Mouse (Mus musculus) small intestine, adult 2 months (tissue): Measurements from ENCODE around the gene Gm14151.

Source experiments
- CTCF ChIP-seq: fragments of 200-500 bp; IDR thresholded peaks from 2 replicates; pipeline ENCODE4 v1.5.1; 2012; ENCODE audit warnings: low read depth, mild to moderate bottlenecking, control low read depth, inconsistent platforms, low read length, moderate library complexity, mixed read lengths; ENCODE audit not compliant: insufficient replicate concordance, insufficient read length; ENCODE audit errors: extremely low read depth
- POLR2A ChIP-seq: fragments of 200-500 bp; IDR thresholded peaks from 2 replicates; pipeline ENCODE4 v1.6.1; 2012; ENCODE audit warnings: low read depth, mild to moderate bottlenecking, control low read depth, inconsistent platforms, low read length, moderate library complexity

DNA sequence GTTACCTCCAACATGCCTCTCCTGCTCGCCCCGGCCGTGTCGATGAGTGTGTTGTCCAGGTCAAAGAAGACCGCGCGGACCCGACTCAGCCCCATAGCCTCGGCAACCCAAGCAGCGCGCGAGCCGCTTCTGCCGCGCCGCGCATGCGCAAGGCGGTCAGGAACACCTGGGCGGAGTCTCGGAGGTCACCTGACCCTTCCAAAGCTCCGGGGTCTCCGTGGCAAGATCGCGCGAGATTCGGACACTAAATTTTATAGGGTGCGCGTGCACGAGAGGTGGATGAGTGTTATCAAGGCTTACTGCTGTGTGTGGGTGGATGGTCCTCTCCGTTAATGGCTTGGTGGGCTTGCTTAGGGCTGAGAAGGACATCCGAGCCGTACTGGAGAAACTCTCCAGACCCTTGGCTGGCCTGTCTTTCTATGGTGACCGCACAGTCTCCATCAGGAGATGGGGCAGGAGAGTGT, 52.9 kb downstream of the Gm14151 start, which contains the start of the genes Ninl and Nanp:
- TF ChIP-seq CTCF: no peak
- TF ChIP-seq POLR2A: no peak
